Mouse (Mus musculus) telencephalon, adult 2 months (tissue): ENCODE measurements around the gene Ppp1r26.
"Not testable (repeated sequence)": the region's sequence is repeated elsewhere in the genome, so short reads cannot be mapped to it uniquely, and the experiment has no call there.

ENCODE experiments used
- DNase-seq: peaks from one replicate; pipeline ENCODE4 v3.0.0-alpha.2; 2011; ENCODE audit warnings: low read depth, low spot score

Ppp1r26 gene

GRCm38 (mm10) chr2:28445082-28445481 lies 1.5 kb upstream of the Ppp1r26 start:
- DNase-seq: no peak

- no peak for DNase-seq
These were observed 452 bp upstream of the Ppp1r26 start for GRCm38 (mm10) chr2:28446181-28446514.

- DNase-seq: no peak
These were observed 693 bp downstream of the Ppp1r26 start for GRCm38 (mm10) chr2:28447315-28447670.

GRCm38 (mm10) chr2:28451663-28452062 lies 5.1 kb downstream of the Ppp1r26 start:
- DNase-seq: no peak

- DNase-seq: no peak
These were observed 6.9 kb downstream of the Ppp1r26 start for GRCm38 (mm10) chr2:28453539-28453938.

- no peak for DNase-seq
These were observed 10.0 kb downstream of the Ppp1r26 start for GRCm38 (mm10) chr2:28456616-28457015.

- no peak for DNase-seq
These were observed 17.3 kb downstream of the Ppp1r26 start for GRCm38 (mm10) chr2:28463919-28464318.

GRCm38 (mm10) chr2:28464919-28465318 lies 18.3 kb downstream of the Ppp1r26 start:
- no peak for DNase-seq

GRCm38 (mm10) chr2:28465836-28466518 lies 19.4 kb downstream of the Ppp1r26 start, which contains the start of gene 1700007K13Rik:
Gene 1700007K13Rik, minus strand, starts transcription at chr2:28466332.
- peak; percentile 73 for DNase-seq

GRCm38 (mm10) chr2:28467860-28468485 lies 21.4 kb downstream of the Ppp1r26 start, which contains the start of gene Mrps2:
Gene Mrps2, plus strand, starts transcription at chr2:28468066.
- peak; percentile 58 for DNase-seq

- no peak for DNase-seq
These were observed 22.1 kb downstream of the Ppp1r26 start for GRCm38 (mm10) chr2:28468486-28469225.

- no peak for DNase-seq
These were observed 22.9 kb downstream of the Ppp1r26 start for GRCm38 (mm10) chr2:28469461-28469860.

GRCm38 (mm10) chr2:28470591-28470990 lies 24.0 kb downstream of the Ppp1r26 start:
- DNase-seq: no peak

- not testable (repeated sequence) for DNase-seq
These were observed 25.4 kb downstream of the Ppp1r26 start for GRCm38 (mm10) chr2:28472011-28472410.

- not testable (repeated sequence) for DNase-seq
These were observed 31.4 kb downstream of the Ppp1r26 start for GRCm38 (mm10) chr2:28477993-28478392.

- no peak for DNase-seq
These were observed 32.9 kb downstream of the Ppp1r26 start for GRCm38 (mm10) chr2:28479208-28480204.

GRCm38 (mm10) chr2:28483861-28484260 lies 37.3 kb downstream of the Ppp1r26 start:
- DNase-seq: no peak

- no peak for DNase-seq
These were observed 47.9 kb downstream of the Ppp1r26 start for GRCm38 (mm10) chr2:28494521-28494920.

GRCm38 (mm10) chr2:28495207-28495756 lies 48.7 kb downstream of the Ppp1r26 start:
- DNase-seq: no peak

- DNase-seq: no peak
These were observed 49.4 kb downstream of the Ppp1r26 start for GRCm38 (mm10) chr2:28495801-28496595.
